In genomic region chr8:85716696-85717095, GRCm38 (mm10) we compare ENCODE assay signal across 24 mouse cellular contexts.
"Had no signal": no experiment of that assay in that cellular context is flagged by ENCODE, and none has a peak within 500 bp of the region (broad histone marks: within the 10 kb centered on the region; RNA-seq: fewer than 3 reads in every experiment).

No protein-coding gene starts in this region.

- H3K36me3 ChIP-seq: liver, embryonic 13.5 days; liver, embryonic 15.5 days had no signal

- H3K9ac ChIP-seq: heart, embryonic 12.5 days; hindbrain, embryonic 12.5 days; hindbrain, embryonic 14.5 days; intestine, embryonic 15.5 days; limb, embryonic 12.5 days; liver, embryonic 13.5 days; liver, embryonic 15.5 days; liver, postnatal 0 days had no signal

- H3K27ac ChIP-seq: heart, embryonic 10.5 days; hindbrain, embryonic 10.5 days; hindbrain, embryonic 12.5 days; hindbrain, embryonic 14.5 days; intestine, embryonic 15.5 days; layer of hippocampus, adult 2 months; left cerebral cortex, adult 2 months; limb, embryonic 10.5 days; limb, embryonic 12.5 days; liver, embryonic 13.5 days; liver, embryonic 15.5 days had no signal

- H3K9me3 ChIP-seq: heart, embryonic 10.5 days; heart, embryonic 12.5 days; hindbrain, embryonic 10.5 days; hindbrain, embryonic 12.5 days; intestine, embryonic 15.5 days; limb, embryonic 10.5 days; limb, embryonic 12.5 days; liver, embryonic 13.5 days; liver, embryonic 15.5 days had no signal

- DNase-seq: gastrocnemius, postnatal 25 days; heart, adult 18-20 months; heart, postnatal 10 days; heart, postnatal 4 days; kidney, adult 18-20 months; kidney, adult 8-10 months; kidney, postnatal 10 days; kidney, postnatal 25 days; kidney, postnatal 4 days; liver; liver, embryonic 13.5 days; liver, postnatal 0 days had no signal

- H3K4me2 ChIP-seq: heart, embryonic 12.5 days; hindbrain, embryonic 12.5 days; hindbrain, embryonic 14.5 days; intestine, embryonic 15.5 days; limb, embryonic 12.5 days; liver, embryonic 11.5 days; liver, embryonic 13.5 days; liver, embryonic 15.5 days had no signal

- H3K4me3 ChIP-seq: heart, embryonic 10.5 days; heart, embryonic 12.5 days; hindbrain, embryonic 10.5 days; hindbrain, embryonic 12.5 days; intestine, embryonic 15.5 days; layer of hippocampus, adult 2 months; left cerebral cortex, adult 2 months; limb, embryonic 10.5 days; limb, embryonic 12.5 days; liver, embryonic 13.5 days; liver, embryonic 15.5 days had no signal

- H3K4me1 ChIP-seq: heart, embryonic 10.5 days; hindbrain, embryonic 10.5 days; hindbrain, embryonic 12.5 days; intestine, embryonic 15.5 days; limb, embryonic 10.5 days; limb, embryonic 12.5 days; liver, embryonic 13.5 days; liver, embryonic 15.5 days had no signal

- H3K27me3 ChIP-seq: heart, embryonic 12.5 days; hindbrain, embryonic 12.5 days; intestine, embryonic 15.5 days; limb, embryonic 12.5 days; liver, embryonic 13.5 days; liver, embryonic 15.5 days had no signal
